Mouse (Mus musculus) left cerebral cortex, postnatal 36 days (tissue): ENCODE measurements around the gene Gm1553. TPM values are rescaled to one million over a fixed set of nuclear protein-coding genes. Genes with fewer than 3 reads are reported as not detected.

Experiments
- DNase-seq, 2 experiments: peaks; one replicate each; pipeline ENCODE4 v3.0.0; 2021 to 2022; ENCODE audit warnings: low spot score in 2 of 2, mixed read lengths in 1 of 2
- intact Hi-C: fragments of 180-260 bp; cut with DNase I; formaldehyde crosslinking; loops from one replicate; pipeline ENCODE4 v1.15.1; 2025
- total RNA-seq, 2 experiments: library from RNA; stranded (reverse); gene quantifications; 2 replicates each; pipeline ENCODE4 v1.2.3; 2021

Gm1553 gene
- not detected for total RNA-seq

DNA sequence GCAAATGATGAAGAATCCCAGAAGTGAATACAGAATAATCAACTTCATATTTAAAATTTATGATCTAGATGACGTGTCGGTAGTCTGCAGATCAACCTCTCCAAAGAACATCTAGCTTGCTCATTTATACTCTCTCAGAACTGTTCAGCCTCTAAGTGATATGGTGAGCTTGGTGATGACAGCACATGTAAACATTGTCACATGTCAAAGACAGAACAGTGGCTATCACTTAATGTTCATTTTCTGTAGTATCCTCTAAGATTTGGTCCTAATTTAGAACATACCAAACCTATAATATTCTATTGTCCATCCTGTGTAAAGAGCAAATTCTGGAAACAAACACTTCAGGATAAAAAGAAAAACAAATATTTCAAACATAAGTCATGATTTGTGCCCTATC, at the start of gene Gm1553:
Gm1553 (minus strand) TSS at position 101 of the 400 bp plus-strand sequence.
- DNase-seq: no peak
- intact Hi-C loops: no loop called here

Other genes with a start within 250 kb of the Gm1553 start
- not detected for gene 4932415D10Rik, start 176.0 kb downstream of the Gm1553 start, total RNA-seq
- gene Gm4924, start 138.4 kb downstream of the Gm1553 start, total RNA-seq: 10 to 100 TPM in 1 of 2 experiments, 1 to 10 TPM in 1; 8.9 to 11.7 TPM
- gene 1190007I07Rik, start 130.6 kb upstream of the Gm1553 start, total RNA-seq: 10 to 100 TPM; 18.8 to 19.3 TPM
- gene Tdg, start 137.2 kb upstream of the Gm1553 start, total RNA-seq: 10 to 100 TPM; 44.4 to 52.1 TPM
- gene Glt8d2, start 198.0 kb upstream of the Gm1553 start, total RNA-seq: 10 to 100 TPM; 18.2 to 20.7 TPM
- 10 to 100 TPM; 36.7 to 41.2 TPM for gene Hcfc2, start 203.5 kb upstream of the Gm1553 start, total RNA-seq